Mouse (Mus musculus): Measurements from ENCODE around the gene Pzp. TPM values are rescaled to one million over a fixed set of nuclear protein-coding genes. Genes with fewer than 3 reads are reported as not detected.

The Pzp gene
- total RNA-seq, 1 experiment: 2.5 TPM

GRCm38 (mm10) chr6:128438317-128438870 lies 88.1 kb downstream of the Pzp start, which contains the start of gene Fkbp4:
Fkbp4 (minus strand) TSS chr6:128438677.
- Histone ChIP-seq H3K9me3 (ENCODE audit: control insufficient read depth, insufficient read depth, low read depth, low read length) (no peaks in the 10 kb centered on the region), H3K4me3 (ENCODE audit: insufficient read depth in 1 of 2, low read depth in 1 of 2, low read length in 2 of 2, poor library complexity in 1 of 2, severe bottlenecking in 1 of 2) (peak within 1 kb of the TSS; percentile 89 to 93), H3K36me3 (ENCODE audit: control insufficient read depth, insufficient read depth, low read length, poor library complexity, severe bottlenecking) (peaks cover 32% of the 10 kb centered on the region), H3K9ac (ENCODE audit: insufficient read depth, low read depth, low read length, poor library complexity, severe bottlenecking) (peak within 1 kb of the TSS; percentile 89), H3K4me1 (ENCODE audit: control insufficient read depth in 2 of 2, insufficient read depth in 2 of 2, low read length in 2 of 2, poor library complexity in 1 of 2) (peaks cover 10 to 20% of the 10 kb centered on the region in 2 experiments; a peak in 3 of 4 replicates), H3K27ac (ENCODE audit: insufficient read depth, low read depth, low read length, poor library complexity, severe bottlenecking) (peak within 1 kb of the TSS; percentile 54)
- DNase-seq (ENCODE audit: low read depth, low spot score): peak; percentile 87
- in situ Hi-C loops (cut with MboI; ENCODE audit: low sequenced_read_pairs in 2 of 2, unreplicated experiment in 2 of 2): no loop called here
- TF ChIP-seq HCFC1 (IDR thresholded peaks at IDR 0.05; ENCODE audit: borderline replicate concordance, insufficient read depth, low read length): peak; percentile 60; the same call in 1 of the 2 replicates
- no peak for TF ChIP-seq ZC3H11A (IDR thresholded peaks at IDR 0.05; ENCODE audit: borderline replicate concordance, low read depth, low read length)

GRCm38 (mm10) chr6:128437731-128438316 lies 88.7 kb downstream of the Pzp start:
- Histone ChIP-seq H3K9me3 (ENCODE audit: control insufficient read depth, insufficient read depth, low read depth, low read length) (no peaks in the 10 kb centered on the region), H3K4me3 (ENCODE audit: insufficient read depth in 1 of 2, low read depth in 1 of 2, low read length in 2 of 2, poor library complexity in 1 of 2, severe bottlenecking in 1 of 2) (peak overlapping the region; percentile 89 to 93), H3K27ac (ENCODE audit: insufficient read depth, low read depth, low read length, poor library complexity, severe bottlenecking) (peak overlapping the region; percentile 54), H3K4me1 (ENCODE audit: control insufficient read depth in 2 of 2, insufficient read depth in 2 of 2, low read length in 2 of 2, poor library complexity in 1 of 2) (peaks cover 10 to 26% of the 10 kb centered on the region in 2 experiments; a peak in 3 of 4 replicates), H3K9ac (ENCODE audit: insufficient read depth, low read depth, low read length, poor library complexity, severe bottlenecking) (peak overlapping the region; percentile 89), H3K36me3 (ENCODE audit: control insufficient read depth, insufficient read depth, low read length, poor library complexity, severe bottlenecking) (peaks cover 38% of the 10 kb centered on the region)
- in situ Hi-C loops (cut with MboI; ENCODE audit: low sequenced_read_pairs in 2 of 2, unreplicated experiment in 2 of 2): no loop called here
- DNase-seq (ENCODE audit: low read depth, low spot score): no peak
- TF ChIP-seq CHD2 (IDR thresholded peaks at IDR 0.05; ENCODE audit: low read depth, low read length) (no peak), HCFC1 (IDR thresholded peaks at IDR 0.05; ENCODE audit: borderline replicate concordance, insufficient read depth, low read length) (peak; percentile 85)

- Histone ChIP-seq H3K4me3 (ENCODE audit: insufficient read depth in 1 of 2, low read depth in 1 of 2, low read length in 2 of 2, poor library complexity in 1 of 2, severe bottlenecking in 1 of 2) (peak overlapping the region; percentile 89 to 93), H3K4me1 (ENCODE audit: control insufficient read depth in 2 of 2, insufficient read depth in 2 of 2, low read length in 2 of 2, poor library complexity in 1 of 2) (peaks cover 10 to 28% of the 10 kb centered on the region in 2 experiments; a peak in 3 of 4 replicates), H3K9me3 (ENCODE audit: control insufficient read depth, insufficient read depth, low read depth, low read length) (no peaks in the 10 kb centered on the region), H3K9ac (ENCODE audit: insufficient read depth, low read depth, low read length, poor library complexity, severe bottlenecking) (peak overlapping the region; percentile 89), H3K27ac (ENCODE audit: insufficient read depth, low read depth, low read length, poor library complexity, severe bottlenecking) (0 out of 2 replicates have a peak overlapping the region, but pooled peaks have one; percentile 54), H3K36me3 (ENCODE audit: control insufficient read depth, insufficient read depth, low read length, poor library complexity, severe bottlenecking) (peaks cover 44% of the 10 kb centered on the region)
- DNase-seq (ENCODE audit: low read depth, low spot score): no peak
- TF ChIP-seq ZC3H11A (IDR thresholded peaks at IDR 0.05; ENCODE audit: borderline replicate concordance, low read depth, low read length) (no peak), HCFC1 (IDR thresholded peaks at IDR 0.05; ENCODE audit: borderline replicate concordance, insufficient read depth, low read length) (no peak), ZNF384 (IDR thresholded peaks at IDR 0.05; ENCODE audit: low read depth, low read length) (no peak)
- in situ Hi-C loops (cut with MboI; ENCODE audit: low sequenced_read_pairs in 2 of 2, unreplicated experiment in 2 of 2): no loop called here
Observed at GRCm38 (mm10) chr6:128437288-128437687, 89.2 kb downstream of the Pzp start.

GRCm38 (mm10) chr6:128436356-128437005 lies 90.0 kb downstream of the Pzp start:
- peaks cover 52% of the 10 kb centered on the region for H3K36me3 ChIP-seq (ENCODE audit: control insufficient read depth, insufficient read depth, low read length, poor library complexity, severe bottlenecking)
- peaks cover 14 to 29% of the 10 kb centered on the region in 2 experiments for H3K4me1 ChIP-seq (ENCODE audit: control insufficient read depth in 2 of 2, insufficient read depth in 2 of 2, low read length in 2 of 2, poor library complexity in 1 of 2)
- H3K9me3 ChIP-seq (ENCODE audit: control insufficient read depth, insufficient read depth, low read depth, low read length): no peaks in the 10 kb centered on the region
- H3K9ac ChIP-seq (ENCODE audit: insufficient read depth, low read depth, low read length, poor library complexity, severe bottlenecking): peak overlapping the region; percentile 61
- no peak for DNase-seq (ENCODE audit: low read depth, low spot score)
- H3K4me3 ChIP-seq (ENCODE audit: insufficient read depth in 1 of 2, low read depth in 1 of 2, low read length in 2 of 2, poor library complexity in 1 of 2, severe bottlenecking in 1 of 2): peak overlapping the region; percentile 89 to 93
- in situ Hi-C loops (cut with MboI; ENCODE audit: low sequenced_read_pairs in 2 of 2, unreplicated experiment in 2 of 2): no loop called here
- TF ChIP-seq ZC3H11A (IDR thresholded peaks at IDR 0.05; ENCODE audit: borderline replicate concordance, low read depth, low read length) (no peak), CHD2 (IDR thresholded peaks at IDR 0.05; ENCODE audit: low read depth, low read length) (no peak), MAFK (IDR thresholded peaks at IDR 0.05; ENCODE audit: insufficient read depth, low read depth, low read length) (no peak), ZNF384 (IDR thresholded peaks at IDR 0.05; ENCODE audit: low read depth, low read length) (no peak), HCFC1 (IDR thresholded peaks at IDR 0.05; ENCODE audit: borderline replicate concordance, insufficient read depth, low read length) (no peak)
- H3K27ac ChIP-seq (ENCODE audit: insufficient read depth, low read depth, low read length, poor library complexity, severe bottlenecking): no peak overlapping the region

Measured in ES-E14 (cell line).